Mouse (Mus musculus): ENCODE results near the gene Fam78b.

GRCm38 (mm10) chr1:167094589-167095148 lies 93.5 kb downstream of the Fam78b start:
- TF ChIP-seq CTCF (IDR thresholded peaks at IDR 0.05; ENCODE audit: borderline replicate concordance, control insufficient read depth, extremely low read depth, insufficient read depth, low read length, poor library complexity) = no peak
- no peak for TF ChIP-seq POLR2A (IDR thresholded peaks at IDR 0.05; ENCODE audit: control insufficient read depth, extremely low read depth, insufficient read depth, low read length, poor library complexity)
